In the genomic region with DNA sequence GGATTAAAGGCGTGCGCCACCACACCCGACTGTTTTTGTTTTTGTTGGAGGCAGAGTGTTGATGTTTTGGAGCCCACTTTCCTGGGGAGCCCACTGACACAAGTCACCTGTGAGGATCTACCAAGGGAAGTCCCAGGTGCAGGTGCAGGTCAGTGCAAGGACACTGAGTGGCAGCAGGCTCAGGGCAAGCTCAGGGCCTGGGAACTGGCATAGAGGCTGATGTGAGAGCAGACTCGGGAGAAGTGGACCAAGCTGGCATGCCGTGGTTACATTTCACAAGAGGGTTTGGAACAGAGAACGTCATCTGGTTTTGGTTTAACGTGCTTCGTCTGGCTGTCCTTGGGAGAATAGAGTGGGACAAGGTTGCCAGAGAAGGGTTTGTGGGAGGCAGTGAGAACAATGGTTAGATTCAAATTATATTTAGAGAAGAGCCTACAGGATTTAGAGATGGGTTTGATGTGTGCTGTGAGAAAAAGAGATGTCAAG, we compare ENCODE assay signal across 12 mouse cellular contexts. TPM values are rescaled to one million over a fixed set of nuclear protein-coding genes. Genes with fewer than 3 reads are reported as not detected.
DNase-seq lines count a peak whose midpoint lies in the region.
"Had no signal": no experiment of that assay in that cellular context is flagged by ENCODE, and none has a peak within 500 bp of the region (broad histone marks: within the 10 kb centered on the region; RNA-seq: fewer than 3 reads in every experiment).

No protein-coding gene starts in this region.

- intact Hi-C loops in gastrocnemius, postnatal 36 days (cut with DNase I): no loop called here

- peak; percentile 11 for DNase-seq in adrenal gland, adult 8-10 months
- no peak for DNase-seq in adrenal gland, adult 18-20 months (ENCODE audit: low spot score in 2 of 2)
- DNase-seq in gastrocnemius, postnatal 25 days: peak; percentile 23
- DNase-seq in gastrocnemius, postnatal 36 days: no peak
- DNase-seq in Muller cell, postnatal 12 days (ENCODE audit: inconsistent ontology term): peak; percentile 46
- peak; percentile 44 for DNase-seq in fibroblast of lung, adult 2 months (ENCODE audit: low read depth)
- DNase-seq in lung, postnatal 4 days: no peak
- DNase-seq: cerebellum, adult 2 months; cerebellum, postnatal 10 days; forebrain, postnatal 0 days; heart, postnatal 36 days; kidney, adult 2 months had no signal

RNA-seq across cellular contexts. Expression of a gene that starts 46.1 kb away (rescaled TPM):
- 10 to 100 TPM in 2 of 4 experiments, 1 to 10 TPM in 2; 9.4 to 15.9 (median 12.6) TPM for total RNA-seq in adrenal gland, adult 8-10 months (2022)
- 10 to 100 TPM; 13.9 to 15.2 TPM for total RNA-seq in adrenal gland, adult 18-20 months (2021)
- total RNA-seq in gastrocnemius, postnatal 25 days (2021): 10 to 100 TPM; 10.2 to 11.1 TPM
- 1 to 10 TPM; 8.0 to 8.3 TPM for total RNA-seq in gastrocnemius, postnatal 36 days (2021)

Comparison
In these comparisons a context has a peak if more than half of its experiments do, and no peak if none do; other contexts are left out.
1. DNase-seq: peak in adrenal gland, adult 8-10 months (single experiment), gastrocnemius, postnatal 25 days (single experiment), Muller cell, postnatal 12 days (single experiment) and fibroblast of lung, adult 2 months (single experiment); none in adrenal gland, adult 18-20 months (0 of 2), gastrocnemius, postnatal 36 days (0 of 2) and lung, postnatal 4 days (0 of 2).